Mouse (Mus musculus) neural tube, embryonic 14.5 days (tissue): Measurements from ENCODE around the gene Nectin3. TPM values are rescaled to one million over a fixed set of nuclear protein-coding genes. Genes with fewer than 3 reads are reported as not detected.

Source experiments
- ATAC-seq: fragments of 200-750 bp; cut with Nextera tagmentation; 2 replicates; pipeline ENCODE4 v1.8.0; 2017; ENCODE audit warnings: low read depth, mild to moderate bottlenecking, moderate TSS enrichment, moderate library complexity
- H3K27ac ChIP-seq: fragments of 300-500 bp; sonication (generic); 2 replicates; pipeline ENCODE4 v1.5.1; 2014; ENCODE audit warnings: low read depth, mild to moderate bottlenecking, control low read depth, low read length, moderate library complexity, mixed read lengths
- H3K27me3 ChIP-seq: fragments of 300-500 bp; sonication (generic); 2 replicates; pipeline ENCODE4 v1.6.1; 2014; ENCODE audit warnings: low read length; ENCODE audit not compliant: control insufficient read depth, insufficient read depth
- H3K36me3 ChIP-seq: fragments of 300-500 bp; sonication (generic); 2 replicates; pipeline ENCODE4 v1.6.1; 2014; ENCODE audit warnings: low read length, mixed read lengths; ENCODE audit not compliant: control insufficient read depth, insufficient read depth
- H3K4me1 ChIP-seq: fragments of 300-500 bp; sonication (generic); 2 replicates; pipeline ENCODE4 v1.6.1; 2014; ENCODE audit warnings: low read length; ENCODE audit not compliant: control insufficient read depth, insufficient read depth
- H3K4me2 ChIP-seq: fragments of 300-500 bp; sonication (generic); 2 replicates; pipeline ENCODE4 v1.6.1; 2014; ENCODE audit warnings: mild to moderate bottlenecking, low read depth, low read length, control low read depth
- H3K4me3 ChIP-seq: fragments of 300-500 bp; sonication (generic); 2 replicates; pipeline ENCODE4 v1.5.1; 2014; ENCODE audit warnings: low read depth, low read length, control low read depth, mixed read lengths
- H3K9ac ChIP-seq: fragments of 300-500 bp; sonication (generic); replicated peaks from 2 replicates; pipeline ENCODE4 v1.6.1; 2014; ENCODE audit warnings: low read depth, mild to moderate bottlenecking, control low read depth, low read length, mixed read lengths
- H3K9me3 ChIP-seq: fragments of 300-500 bp; sonication (generic); 2 replicates; pipeline ENCODE4 v1.6.1; 2016; ENCODE audit warnings: low read length; ENCODE audit not compliant: control insufficient read depth
- WGBS: fragments of 180-500 bp; shearing (Covaris S2); extraction: QIAGEN DNeasy Blood & Tissue Kit; methylation state at CpG from one replicate; pipeline ENCODE4 v1.1.7; 2014; 5-methylcytosine and 5-hydroxymethylcytosine counted together
- polyA plus RNA-seq: library from polyadenylated mRNA; unstranded; fragments of >200 nt; fragmentation: Nextera tagmentation; extraction: Ambion mirVana; gene quantifications from 2 replicates; pipeline ENCODE4 v1.2.1, GENCODE M21; 2014

Gene Nectin3
- polyA plus RNA-seq, 1 experiment from 2014 or later = 29.5 TPM

- no peak overlapping the region for H3K27ac ChIP-seq
- 64% methylated on average over 3 of the region's 3 CpGs for WGBS
- H3K9me3 ChIP-seq = no peaks in the 10 kb centered on the region
- no peaks in the 10 kb centered on the region for H3K27me3 ChIP-seq
- H3K4me3 ChIP-seq = no peak overlapping the region
- no peak for ATAC-seq
- H3K4me1 ChIP-seq = no peaks in the 10 kb centered on the region
- H3K36me3 ChIP-seq = no peaks in the 10 kb centered on the region; the same call in 1 of the 2 replicates
- no peak overlapping the region for H3K4me2 ChIP-seq
- H3K9ac ChIP-seq = no peak overlapping the region
These were observed 46.9 kb downstream of the Nectin3 start for GRCm38 (mm10) chr16:46451421-46451820.

GRCm38 (mm10) chr16:46449013-46449412 is 49.3 kb downstream of the Nectin3 start:
- no peak overlapping the region for H3K9ac ChIP-seq
- no peak for ATAC-seq
- no peak overlapping the region for H3K27ac ChIP-seq
- H3K4me2 ChIP-seq = no peak overlapping the region
- H3K36me3 ChIP-seq = no peaks in the 10 kb centered on the region; the same call in 1 of the 2 replicates
- H3K4me1 ChIP-seq = no peaks in the 10 kb centered on the region
- H3K27me3 ChIP-seq = no peaks in the 10 kb centered on the region
- H3K9me3 ChIP-seq = no peaks in the 10 kb centered on the region
- WGBS = 88% methylated on average over 6 of the region's 6 CpGs
- no peak overlapping the region for H3K4me3 ChIP-seq

- no peaks in the 10 kb centered on the region for H3K9me3 ChIP-seq
- no peak for ATAC-seq
- H3K27me3 ChIP-seq = no peaks in the 10 kb centered on the region
- 88% methylated on average over 5 of the region's 5 CpGs for WGBS
- H3K36me3 ChIP-seq = peaks cover 5% of the 10 kb centered on the region; the same call in 1 of the 2 replicates
- no peaks in the 10 kb centered on the region for H3K4me1 ChIP-seq
- H3K9ac ChIP-seq = no peak overlapping the region
- H3K4me3 ChIP-seq = no peak overlapping the region
- no peak overlapping the region for H3K27ac ChIP-seq
- no peak overlapping the region for H3K4me2 ChIP-seq
These were observed 67.0 kb downstream of the Nectin3 start for GRCm38 (mm10) chr16:46431317-46431716.

GRCm38 (mm10) chr16:46416177-46416576 is 82.1 kb downstream of the Nectin3 start:
- ATAC-seq = no peak

GRCm38 (mm10) chr16:46410739-46411057 is 87.6 kb downstream of the Nectin3 start:
- no peak overlapping the region for H3K4me3 ChIP-seq
- H3K4me1 ChIP-seq = no peaks in the 10 kb centered on the region
- no peak overlapping the region for H3K4me2 ChIP-seq
- no peak overlapping the region for H3K9ac ChIP-seq
- no peaks in the 10 kb centered on the region for H3K9me3 ChIP-seq
- no peak for ATAC-seq
- H3K36me3 ChIP-seq = no peaks in the 10 kb centered on the region
- no peak overlapping the region for H3K27ac ChIP-seq
- no peaks in the 10 kb centered on the region for H3K27me3 ChIP-seq
- 89% methylated on average over 3 of the region's 3 CpGs for WGBS

More at GRCm38 (mm10) chr16:46416177-46416576, 82.1 kb downstream of the Nectin3 start:
- Histone ChIP-seq H3K27ac (no peak overlapping the region), H3K9ac (no peak overlapping the region), H3K4me1 (no peaks in the 10 kb centered on the region), H3K9me3 (no peaks in the 10 kb centered on the region), H3K36me3 (no peaks in the 10 kb centered on the region), H3K27me3 (no peaks in the 10 kb centered on the region), H3K4me3 (no peak overlapping the region), H3K4me2 (no peak overlapping the region)
- 93% methylated on average over 3 of the region's 3 CpGs for WGBS

GRCm38 (mm10) chr16:46410053-46410738 is 88.1 kb downstream of the Nectin3 start:
- no peak; the same call in 1 of the 2 replicates for ATAC-seq
- no peak overlapping the region for H3K9ac ChIP-seq
- no peak overlapping the region for H3K4me2 ChIP-seq
- WGBS = 92% methylated on average over 6 of the region's 6 CpGs
- no peaks in the 10 kb centered on the region for H3K36me3 ChIP-seq
- H3K9me3 ChIP-seq = no peaks in the 10 kb centered on the region
- H3K27me3 ChIP-seq = no peaks in the 10 kb centered on the region
- no peak overlapping the region for H3K27ac ChIP-seq
- no peaks in the 10 kb centered on the region for H3K4me1 ChIP-seq
- H3K4me3 ChIP-seq = no peak overlapping the region

GRCm38 (mm10) chr16:46407997-46408396 is 90.3 kb downstream of the Nectin3 start:
- no peak overlapping the region for H3K4me2 ChIP-seq
- no peaks in the 10 kb centered on the region for H3K9me3 ChIP-seq
- no peaks in the 10 kb centered on the region for H3K27me3 ChIP-seq
- H3K36me3 ChIP-seq = no peaks in the 10 kb centered on the region
- WGBS = 91% methylated on average over 15 of the region's 15 CpGs
- H3K27ac ChIP-seq = no peak overlapping the region
- H3K4me1 ChIP-seq = no peaks in the 10 kb centered on the region
- ATAC-seq = no peak; the same call in 1 of the 2 replicates
- no peak overlapping the region for H3K4me3 ChIP-seq
- H3K9ac ChIP-seq = no peak overlapping the region

- Histone ChIP-seq H3K4me3 (no peak overlapping the region), H3K4me1 (no peaks in the 10 kb centered on the region), H3K9ac (no peak overlapping the region), H3K9me3 (no peaks in the 10 kb centered on the region), H3K27ac (no peak overlapping the region), H3K4me2 (no peak overlapping the region), H3K27me3 (no peaks in the 10 kb centered on the region), H3K36me3 (no peaks in the 10 kb centered on the region)
- ATAC-seq = no peak
- WGBS = 89% methylated on average over 7 of the region's 7 CpGs
These were observed 91.3 kb downstream of the Nectin3 start for GRCm38 (mm10) chr16:46406844-46407639.

- no peaks in the 10 kb centered on the region for H3K36me3 ChIP-seq
- WGBS = 89% methylated on average over 4 of the region's 4 CpGs
- H3K9ac ChIP-seq = no peak overlapping the region
- H3K27ac ChIP-seq = no peak overlapping the region
- H3K4me2 ChIP-seq = no peak overlapping the region
- no peaks in the 10 kb centered on the region for H3K27me3 ChIP-seq
- no peaks in the 10 kb centered on the region for H3K9me3 ChIP-seq
- no peak for ATAC-seq
- no peaks in the 10 kb centered on the region for H3K4me1 ChIP-seq
- H3K4me3 ChIP-seq = no peak overlapping the region
These were observed 100.4 kb downstream of the Nectin3 start for GRCm38 (mm10) chr16:46397945-46398344.
